Mouse (Mus musculus): ENCODE results near the gene Bach1.

DNA sequence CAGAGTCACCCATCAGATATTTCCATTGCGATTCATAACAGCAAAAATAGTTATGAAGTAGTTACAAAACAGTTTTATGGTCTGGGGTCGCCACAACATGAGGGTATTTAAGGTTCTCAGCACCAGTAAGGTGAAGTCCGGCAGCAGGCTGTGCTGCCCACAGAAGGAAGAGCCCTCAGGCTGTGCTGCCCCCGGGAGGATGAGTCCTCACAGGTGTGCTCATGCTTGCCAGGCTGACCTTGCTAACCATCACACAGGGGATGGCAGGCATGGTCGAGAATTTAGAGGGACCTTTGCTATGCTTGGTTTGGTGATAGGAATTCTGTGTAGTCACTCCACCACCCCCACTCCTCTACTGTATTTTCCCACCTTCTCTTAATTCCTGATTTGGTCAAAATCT is 9.8 kb downstream of the Bach1 start:
- TF ChIP-seq CTCF (IDR thresholded peaks at IDR 0.05; ENCODE audit: control insufficient read depth, insufficient read depth, insufficient read length): no peak
- TF ChIP-seq MAX (IDR thresholded peaks at IDR 0.05): no peak
- no peak for TF ChIP-seq MYOD1 (IDR thresholded peaks at IDR 0.05; ENCODE audit: control insufficient read depth, insufficient read length, low read depth)
- TF ChIP-seq CEBPB (IDR thresholded peaks at IDR 0.05; ENCODE audit: low read depth): no peak
- no peak for TF ChIP-seq USF1 (IDR thresholded peaks at IDR 0.05; ENCODE audit: low read depth)
- no peak for TF ChIP-seq MYOG (IDR thresholded peaks at IDR 0.05; ENCODE audit: control insufficient read depth, extremely low read depth, insufficient read length)

Measured in C2C12 (cell line).